Mouse (Mus musculus) myocyte (in vitro differentiated cells): ENCODE results near the gene Gm9747.

ENCODE experiments used
- MAX ChIP-seq: IDR thresholded peaks from one replicate; pipeline ENCODE4 v1.6.1; 2011; ENCODE audit warnings: low read depth, mild to moderate bottlenecking, control low read depth
- MYOG ChIP-seq, 3 experiments: IDR thresholded peaks; one replicate each; pipeline ENCODE4 v1.6.1; 2011; ENCODE audit warnings: control low read depth in 2 of 3, low read depth in 2 of 3, mild to moderate bottlenecking in 2 of 3; ENCODE audit not compliant: insufficient read length in 2 of 3, control insufficient read depth in 1 of 3, insufficient read depth in 1 of 3
- POLR2A ChIP-seq: IDR thresholded peaks from one replicate; pipeline ENCODE4 v1.6.1; 2011; ENCODE audit warnings: low read depth, mild to moderate bottlenecking, control low read depth, moderate library complexity; ENCODE audit not compliant: insufficient read length
- TCF12 ChIP-seq: IDR thresholded peaks from one replicate; pipeline ENCODE4 v1.6.1; 2011; ENCODE audit warnings: mild to moderate bottlenecking, control low read depth; ENCODE audit not compliant: poor library complexity, insufficient read depth, severe bottlenecking
- USF1 ChIP-seq: IDR thresholded peaks from one replicate; pipeline ENCODE4 v1.6.1; 2011; ENCODE audit warnings: low read depth, mild to moderate bottlenecking, control low read depth, moderate library complexity

DNA sequence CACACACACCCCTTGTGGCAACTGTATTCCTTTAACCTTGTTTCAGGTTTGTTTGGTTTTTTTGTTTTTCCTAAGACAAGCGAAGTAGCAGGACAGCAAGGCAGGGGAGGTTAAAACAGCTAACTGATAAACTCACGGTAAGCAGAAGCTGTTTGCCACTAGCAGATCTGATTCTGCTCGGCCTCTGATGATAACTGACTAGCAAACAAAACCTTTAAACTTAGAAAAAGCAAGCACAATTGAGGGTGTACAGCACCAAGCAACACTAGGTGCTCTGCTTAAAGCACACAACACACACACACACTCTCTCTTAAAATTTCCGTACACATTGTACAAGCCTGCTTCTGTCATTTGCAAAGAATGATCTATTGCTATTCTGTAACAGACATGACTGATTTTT, 51.5 kb downstream of the Gm9747 start:
- TF ChIP-seq POLR2A (no peak), USF1 (no peak), TCF12 (no peak), MYOG (IDR thresholded peaks at IDR 0.05; ENCODE audit: control insufficient read depth in 1 of 3, insufficient read depth in 1 of 3, insufficient read length in 2 of 3, low read depth in 2 of 3) (no peak), MAX (no peak)
